Mouse (Mus musculus): ENCODE data around the gene Il12a. TPM values are rescaled to one million over a fixed set of nuclear protein-coding genes. Genes with fewer than 3 reads are reported as not detected.
A peak's percentile ranks its signal among the peaks of the same experiment; 100 is the strongest.

Gene Il12a
- polyA plus RNA-seq, 1 experiment, result 7.3 TPM

- TF ChIP-seq POLR2A (IDR thresholded peaks at IDR 0.05; ENCODE audit: low read depth, low read length) (no peak), CTCF (IDR thresholded peaks at IDR 0.05; ENCODE audit: extremely low read depth, insufficient read depth, insufficient read length, insufficient replicate concordance) (no peak)
- H3K36me3 ChIP-seq (ENCODE audit: control insufficient read depth, insufficient read depth, low read length), result peaks cover 2% of the 10 kb centered on the region; the same call in 1 of the 2 replicates
- peaks cover 2% of the 10 kb centered on the region; the same call in 1 of the 2 replicates for H3K4me1 ChIP-seq (ENCODE audit: control insufficient read depth, insufficient read depth, insufficient read length)
- no peaks in the 10 kb centered on the region for H3K27me3 ChIP-seq (ENCODE audit: control insufficient read depth, insufficient read depth, low read length)
- H3K4me3 ChIP-seq (ENCODE audit: extremely low read depth, insufficient read depth, insufficient read length), result peak overlapping the region; percentile 44
- no peak for DNase-seq (ENCODE audit: low read depth in 1 of 2, low spot score in 2 of 2)
- 12% methylated on average over 11 of the region's 11 CpGs for WGBS
- H3K27ac ChIP-seq (ENCODE audit: insufficient read depth, low read length), result peak overlapping the region; percentile 73
These were observed 2.3 kb downstream of the Il12a start for GRCm38 (mm10) chr3:68692600-68693225.

GRCm38 (mm10) chr3:68693441-68694048 lies 3.1 kb downstream of the Il12a start:
- peak overlapping the region; percentile 44; the same call in 1 of the 2 replicates for H3K4me3 ChIP-seq (ENCODE audit: extremely low read depth, insufficient read depth, insufficient read length)
- TF ChIP-seq POLR2A (IDR thresholded peaks at IDR 0.05; ENCODE audit: low read depth, low read length), result no peak
- TF ChIP-seq CTCF (IDR thresholded peaks at IDR 0.05; ENCODE audit: extremely low read depth, insufficient read depth, insufficient read length, insufficient replicate concordance), result no peak
- WGBS, result 13% methylated on average over 11 of the region's 11 CpGs
- peaks cover 2% of the 10 kb centered on the region; the same call in 1 of the 2 replicates for H3K4me1 ChIP-seq (ENCODE audit: control insufficient read depth, insufficient read depth, insufficient read length)
- peak overlapping the region; percentile 85 for H3K27ac ChIP-seq (ENCODE audit: insufficient read depth, low read length)
- DNase-seq (ENCODE audit: low read depth in 1 of 2, low spot score in 2 of 2), result peak in 1 of 2 experiments; percentile 49
- H3K36me3 ChIP-seq (ENCODE audit: control insufficient read depth, insufficient read depth, low read length), result peaks cover 5% of the 10 kb centered on the region
- H3K27me3 ChIP-seq (ENCODE audit: control insufficient read depth, insufficient read depth, low read length), result no peaks in the 10 kb centered on the region

GRCm38 (mm10) chr3:68695321-68695720 lies 4.9 kb downstream of the Il12a start:
- Histone ChIP-seq H3K27me3 (ENCODE audit: control insufficient read depth, insufficient read depth, low read length) (no peaks in the 10 kb centered on the region), H3K4me1 (ENCODE audit: control insufficient read depth, insufficient read depth, insufficient read length) (peaks cover 2% of the 10 kb centered on the region; the same call in 1 of the 2 replicates), H3K4me3 (ENCODE audit: extremely low read depth, insufficient read depth, insufficient read length) (no peak overlapping the region), H3K36me3 (ENCODE audit: control insufficient read depth, insufficient read depth, low read length) (peaks cover 5% of the 10 kb centered on the region), H3K27ac (ENCODE audit: insufficient read depth, low read length) (no peak overlapping the region)
- TF ChIP-seq CTCF (IDR thresholded peaks at IDR 0.05; ENCODE audit: extremely low read depth, insufficient read depth, insufficient read length, insufficient replicate concordance), result no peak
- no peak for TF ChIP-seq POLR2A (IDR thresholded peaks at IDR 0.05; ENCODE audit: low read depth, low read length)
- no peak for DNase-seq (ENCODE audit: low read depth in 1 of 2, low spot score in 2 of 2)
- WGBS, result 75% methylated on average over 5 of the region's 5 CpGs

- no peak for DNase-seq (ENCODE audit: low read depth in 1 of 2, low spot score in 2 of 2)
- Histone ChIP-seq H3K27ac (ENCODE audit: insufficient read depth, low read length) (no peak overlapping the region), H3K4me1 (ENCODE audit: control insufficient read depth, insufficient read depth, insufficient read length) (peaks cover 2% of the 10 kb centered on the region; the same call in 1 of the 2 replicates), H3K27me3 (ENCODE audit: control insufficient read depth, insufficient read depth, low read length) (no peaks in the 10 kb centered on the region), H3K4me3 (ENCODE audit: extremely low read depth, insufficient read depth, insufficient read length) (no peak overlapping the region), H3K36me3 (ENCODE audit: control insufficient read depth, insufficient read depth, low read length) (peaks cover 5% of the 10 kb centered on the region)
- TF ChIP-seq POLR2A (IDR thresholded peaks at IDR 0.05; ENCODE audit: low read depth, low read length) (no peak), CTCF (IDR thresholded peaks at IDR 0.05; ENCODE audit: extremely low read depth, insufficient read depth, insufficient read length, insufficient replicate concordance) (no peak)
- WGBS, result 81% methylated on average over 3 of the region's 3 CpGs
These were observed 6.2 kb downstream of the Il12a start for GRCm38 (mm10) chr3:68696495-68697200.

- no peak for TF ChIP-seq CTCF (IDR thresholded peaks at IDR 0.05; ENCODE audit: extremely low read depth, insufficient read depth, insufficient read length, insufficient replicate concordance)
- TF ChIP-seq POLR2A (IDR thresholded peaks at IDR 0.05; ENCODE audit: low read depth, low read length), result no peak
- Histone ChIP-seq H3K27me3 (ENCODE audit: control insufficient read depth, insufficient read depth, low read length) (no peaks in the 10 kb centered on the region), H3K27ac (ENCODE audit: insufficient read depth, low read length) (no peak overlapping the region), H3K4me1 (ENCODE audit: control insufficient read depth, insufficient read depth, insufficient read length) (no peaks in the 10 kb centered on the region; the same call in 1 of the 2 replicates), H3K36me3 (ENCODE audit: control insufficient read depth, insufficient read depth, low read length) (peaks cover 5% of the 10 kb centered on the region), H3K4me3 (ENCODE audit: extremely low read depth, insufficient read depth, insufficient read length) (no peak overlapping the region)
- 92% methylated on average over 3 of the region's 3 CpGs for whole genome bisulfite sequencing
- DNase-seq (ENCODE audit: low read depth in 1 of 2, low spot score in 2 of 2), result no peak
These were observed 8.2 kb downstream of the Il12a start for GRCm38 (mm10) chr3:68698601-68699000.

- H3K27ac ChIP-seq (ENCODE audit: insufficient read depth, low read length), result no peak overlapping the region
- H3K27me3 ChIP-seq (ENCODE audit: control insufficient read depth, insufficient read depth, low read length), result no peaks in the 10 kb centered on the region
- WGBS, result 73% methylated on average over 4 of the region's 4 CpGs
- DNase-seq (ENCODE audit: low read depth in 1 of 2, low spot score in 2 of 2), result no peak
- peaks cover 4% of the 10 kb centered on the region; the same call in 1 of the 2 replicates for H3K4me1 ChIP-seq (ENCODE audit: control insufficient read depth, insufficient read depth, insufficient read length)
- H3K4me3 ChIP-seq (ENCODE audit: extremely low read depth, insufficient read depth, insufficient read length), result no peak overlapping the region
- peaks cover 5% of the 10 kb centered on the region for H3K36me3 ChIP-seq (ENCODE audit: control insufficient read depth, insufficient read depth, low read length)
- TF ChIP-seq POLR2A (IDR thresholded peaks at IDR 0.05; ENCODE audit: low read depth, low read length) (no peak), CTCF (IDR thresholded peaks at IDR 0.05; ENCODE audit: extremely low read depth, insufficient read depth, insufficient read length, insufficient replicate concordance) (no peak)
These were observed 9.6 kb downstream of the Il12a start for GRCm38 (mm10) chr3:68700091-68700490.

Data from spleen, adult 2 months (tissue).